Mouse (Mus musculus) thymus, postnatal 25 days (tissue): Measurements from ENCODE around the gene Cmtr1.
A peak's percentile ranks its signal among the peaks of the same experiment; 100 is the strongest.
"Not testable (repeated sequence)": the region's sequence is repeated elsewhere in the genome, so short reads cannot be mapped to it uniquely, and the experiment has no call there.

Experiments
- DNase-seq: peaks from one replicate; pipeline ENCODE4 v3.0.0; 2022

Cmtr1 gene

GRCm38 (mm10) chr17:29708783-29709182 is 48.4 kb downstream of the Cmtr1 start:
- DNase-seq: no peak

DNA sequence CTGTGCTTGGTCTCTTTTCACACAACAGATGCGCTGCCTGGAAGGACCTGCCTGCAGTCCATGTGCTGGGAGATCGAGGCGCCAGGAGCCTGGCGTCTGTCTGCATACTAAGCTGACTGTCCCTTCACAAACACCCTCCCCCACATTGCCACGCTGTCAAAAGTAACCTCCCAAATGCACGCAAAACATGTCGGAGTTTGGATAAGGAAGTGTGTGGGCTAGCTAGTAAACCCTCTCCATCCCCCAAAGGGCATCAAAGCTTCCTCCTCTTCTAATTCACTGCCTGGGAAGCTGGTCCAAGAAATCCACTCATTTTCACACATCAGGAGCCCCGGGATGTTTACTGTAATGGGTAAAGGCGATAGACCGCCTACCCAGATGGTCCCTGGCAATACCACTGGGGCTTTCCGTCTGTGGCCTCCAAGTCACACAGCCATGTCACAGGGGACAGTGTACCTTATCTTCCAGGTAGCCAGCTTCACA is 50.2 kb downstream of the Cmtr1 start:
- DNase-seq: no peak

GRCm38 (mm10) chr17:29711076-29711744 is 50.8 kb downstream of the Cmtr1 start:
- no peak for DNase-seq

- DNase-seq: no peak
Measured at GRCm38 (mm10) chr17:29711745-29712431, 51.5 kb downstream of the Cmtr1 start.

- DNase-seq: peak; percentile 29
Measured at GRCm38 (mm10) chr17:29712565-29712964, 52.2 kb downstream of the Cmtr1 start.

DNA sequence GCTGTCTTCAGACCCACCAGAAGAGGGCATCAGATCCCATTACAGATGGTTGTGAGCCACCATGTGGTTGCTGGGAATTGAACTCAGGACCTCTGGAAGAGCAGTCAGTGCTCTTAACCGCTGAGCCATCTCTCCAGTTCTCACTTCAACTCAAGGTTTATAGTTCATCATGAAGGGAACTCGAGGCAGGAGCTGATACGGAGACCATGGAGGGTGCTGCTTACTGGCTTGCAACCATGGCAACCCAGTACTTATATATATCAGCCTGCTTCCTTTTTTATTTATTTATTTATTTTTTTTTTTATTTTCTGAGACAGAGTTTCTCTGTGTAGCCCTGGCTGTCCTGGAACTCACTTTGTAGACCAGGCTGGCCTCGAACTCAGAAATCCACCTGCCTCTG is 53.3 kb downstream of the Cmtr1 start:
- not testable (repeated sequence) for DNase-seq

DNA sequence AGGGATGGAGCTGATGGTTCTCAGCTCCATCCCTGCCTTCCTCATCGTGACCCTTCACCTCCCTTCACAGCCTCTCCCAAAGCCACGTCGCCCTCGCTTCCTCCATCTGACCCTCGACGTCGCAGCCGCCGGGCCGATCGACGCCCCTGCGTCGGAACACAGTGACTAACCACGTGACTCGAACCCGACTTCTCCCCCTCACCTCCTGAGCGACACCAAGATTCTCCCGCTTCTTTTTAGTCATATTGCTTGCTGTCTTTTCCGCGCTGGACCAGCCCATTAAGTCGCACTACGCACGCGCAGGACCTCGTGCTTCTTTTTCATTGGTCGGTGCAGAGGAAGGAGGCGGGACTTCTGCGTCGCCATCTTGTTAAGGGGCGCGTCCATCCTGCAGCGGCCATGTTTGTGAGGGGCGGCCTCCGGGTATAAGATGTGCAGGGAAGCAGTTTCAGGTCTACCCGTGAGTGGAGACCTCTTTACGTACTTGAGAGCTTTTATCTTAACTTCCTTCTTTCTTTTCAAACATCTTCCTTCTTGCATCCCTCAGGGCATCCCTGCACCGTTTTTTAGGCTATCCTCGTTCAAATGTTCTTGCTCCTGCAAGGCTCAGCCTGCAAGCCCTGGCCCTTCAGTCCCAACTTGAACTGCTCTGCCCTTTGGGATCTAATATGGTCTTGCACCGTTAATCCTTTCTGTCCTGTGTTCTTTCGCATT is 56.5 kb downstream of the Cmtr1 start, which contains the start of gene Ccdc167:
Ccdc167 (minus strand) TSS at position 313 of the 714 bp plus-strand sequence.
- peak; percentile 98 for DNase-seq

- DNase-seq: no peak
Measured at GRCm38 (mm10) chr17:29718660-29719059, 58.3 kb downstream of the Cmtr1 start.

DNA sequence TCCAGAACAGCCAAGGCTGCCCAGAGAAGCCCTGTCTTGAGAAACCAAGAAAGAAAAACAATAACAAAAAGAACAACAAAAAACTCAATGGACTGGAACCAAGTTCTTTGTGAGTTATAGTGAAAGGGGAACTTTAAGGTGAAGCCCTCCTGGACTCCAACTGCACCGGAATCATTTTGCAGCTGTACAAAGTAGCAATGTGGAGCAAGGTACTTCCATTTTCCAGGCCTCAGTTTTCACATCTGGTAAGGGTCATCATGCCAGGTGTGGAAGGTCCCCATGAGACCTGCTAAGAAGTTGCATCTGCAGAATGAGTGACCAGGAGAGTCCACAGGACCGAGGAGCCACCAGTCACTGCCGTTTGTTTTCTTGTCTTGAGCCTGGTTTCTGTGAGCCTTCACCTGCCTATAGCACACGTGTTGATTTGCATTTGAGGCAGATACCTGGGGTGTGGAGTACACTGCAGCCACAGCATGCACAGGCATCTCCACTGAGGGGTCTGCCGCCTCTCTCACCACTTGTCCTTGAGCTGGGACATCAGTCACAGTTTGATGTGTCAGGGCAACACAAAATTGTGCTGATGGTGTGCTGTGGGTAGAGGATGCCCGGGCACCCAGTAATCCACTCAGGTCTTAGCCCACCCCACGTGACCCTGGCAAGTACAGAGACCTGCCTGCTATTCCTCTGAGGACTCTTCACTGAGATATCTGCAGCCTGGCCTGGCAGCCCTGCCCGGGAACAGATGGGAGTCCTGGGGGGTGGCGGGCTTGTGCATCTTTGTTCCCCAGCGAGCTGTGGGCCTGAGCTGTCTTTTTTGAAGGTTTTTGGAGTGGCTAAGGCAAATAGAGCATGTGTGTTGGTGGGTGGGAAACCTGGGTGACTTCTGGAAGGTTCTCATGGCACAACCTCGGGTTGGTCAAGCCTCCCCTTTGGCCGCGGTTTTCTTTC is 59.5 kb downstream of the Cmtr1 start:
- no peak for DNase-seq

DNA sequence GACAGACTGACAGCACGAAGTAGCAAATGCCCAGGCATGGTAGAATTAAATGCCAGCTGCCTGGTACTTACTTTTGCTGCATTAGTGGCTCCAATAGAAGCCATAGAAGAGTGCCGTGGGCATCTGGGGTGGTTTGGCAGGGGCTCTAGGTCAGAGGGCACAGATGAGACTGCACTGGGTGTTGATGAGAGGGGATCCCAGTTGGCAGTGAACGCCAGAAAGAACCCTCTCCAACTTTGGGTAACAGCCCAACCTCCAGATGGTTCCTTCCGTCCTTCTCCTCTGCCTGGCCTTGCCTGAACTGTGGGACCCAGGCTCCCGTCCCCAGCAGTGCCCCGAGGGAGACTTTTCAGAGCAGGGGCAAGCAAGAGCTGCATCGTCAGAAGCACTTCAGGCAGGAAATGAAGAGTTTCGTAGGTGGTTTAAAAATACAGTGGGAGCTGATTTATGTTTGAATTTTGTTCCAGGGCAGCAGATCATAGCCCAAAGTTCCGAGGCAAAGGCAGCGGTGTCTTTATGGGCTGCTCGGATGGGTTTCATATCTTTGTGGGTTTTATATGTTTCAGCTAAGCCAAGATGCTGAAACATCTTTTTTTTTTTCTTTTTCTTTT is 60.5 kb downstream of the Cmtr1 start:
- DNase-seq: no peak

DNA sequence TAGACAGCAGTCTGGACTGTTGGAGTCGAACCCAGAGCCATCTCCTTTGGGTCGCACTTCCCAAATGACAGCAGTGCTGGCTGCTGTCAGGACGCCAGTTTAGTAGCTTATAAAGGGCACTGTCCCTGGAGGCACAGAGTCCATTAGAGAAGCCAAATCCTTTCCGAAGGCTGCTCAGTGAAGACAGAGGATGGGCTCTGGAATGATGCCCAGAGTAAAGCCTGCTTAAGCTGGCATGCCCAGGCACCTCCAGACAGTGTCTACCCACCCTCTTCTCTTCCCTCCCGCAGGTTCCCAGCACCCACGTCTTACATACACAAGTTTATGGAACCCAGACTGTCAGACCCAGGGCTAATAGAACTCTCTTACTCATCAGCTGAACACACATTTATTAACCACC is 64.2 kb downstream of the Cmtr1 start:
- no peak for DNase-seq

DNA sequence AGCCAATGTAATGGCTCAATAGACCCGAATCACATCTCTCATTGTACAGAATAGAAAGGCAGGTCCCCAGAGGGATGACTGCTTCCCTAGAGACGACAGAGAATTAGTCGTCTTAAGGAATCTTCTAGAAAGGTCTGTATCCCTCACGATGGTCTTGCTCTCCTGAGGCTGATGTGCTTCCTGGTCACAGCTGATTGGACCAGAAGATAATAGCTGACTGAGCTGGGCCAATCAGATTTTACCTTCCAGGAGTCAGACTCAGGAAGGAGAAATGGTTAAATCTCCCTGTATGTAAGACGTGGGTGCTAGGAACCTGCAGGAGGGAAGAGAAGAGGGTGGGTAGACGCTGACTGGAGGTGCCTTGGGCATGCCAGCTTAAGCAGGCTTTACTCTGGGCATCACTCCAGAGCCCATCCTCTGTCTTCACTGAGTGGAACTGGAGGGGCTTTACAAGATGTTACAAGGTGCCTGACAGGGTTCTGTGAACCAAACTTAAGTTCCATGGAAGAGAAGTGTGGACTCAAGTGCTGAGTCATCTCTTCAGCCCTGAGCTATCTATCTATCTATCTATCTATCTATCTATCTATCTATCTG is 64.7 kb downstream of the Cmtr1 start:
- no peak for DNase-seq

GRCm38 (mm10) chr17:29728082-29728481 is 67.7 kb downstream of the Cmtr1 start:
- peak; percentile 52 for DNase-seq

- no peak for DNase-seq
Measured at GRCm38 (mm10) chr17:29730510-29731265, 70.3 kb downstream of the Cmtr1 start.

DNA sequence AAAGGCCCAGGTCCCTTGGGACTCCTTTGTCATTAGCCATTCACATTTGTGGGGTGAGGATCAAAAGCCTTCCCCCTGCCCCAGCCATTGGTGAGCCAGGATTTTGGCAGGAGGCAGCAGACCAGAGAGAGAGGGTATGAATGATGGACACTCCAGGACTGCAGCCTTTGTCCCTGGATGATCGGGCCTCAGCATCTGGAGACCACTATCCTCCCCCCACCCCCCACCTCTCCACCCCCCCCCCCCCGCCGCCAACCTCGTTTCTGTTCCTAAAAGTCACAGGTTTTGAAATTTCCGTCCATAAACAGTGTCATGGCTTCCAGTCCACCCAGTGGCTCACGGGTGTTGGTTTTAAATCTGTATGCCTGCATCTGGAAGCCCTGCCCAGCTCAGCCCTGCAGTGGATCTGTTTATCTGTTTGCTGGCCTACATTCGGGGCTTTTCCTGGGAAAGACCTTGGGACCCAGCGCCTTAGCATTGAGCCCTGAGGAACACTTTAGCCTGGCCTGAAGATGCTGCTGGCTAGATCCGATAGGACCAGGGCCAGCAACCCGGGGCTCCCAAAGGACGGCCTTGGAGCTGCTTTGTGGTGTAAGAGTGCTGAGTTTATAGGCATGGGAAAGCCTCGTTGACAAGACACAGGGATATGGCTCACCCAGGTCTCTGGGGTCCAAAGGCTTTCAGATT is 71.0 kb downstream of the Cmtr1 start:
- no peak for DNase-seq

- no peak for DNase-seq
Measured at GRCm38 (mm10) chr17:29731953-29732325, 71.5 kb downstream of the Cmtr1 start.

DNA sequence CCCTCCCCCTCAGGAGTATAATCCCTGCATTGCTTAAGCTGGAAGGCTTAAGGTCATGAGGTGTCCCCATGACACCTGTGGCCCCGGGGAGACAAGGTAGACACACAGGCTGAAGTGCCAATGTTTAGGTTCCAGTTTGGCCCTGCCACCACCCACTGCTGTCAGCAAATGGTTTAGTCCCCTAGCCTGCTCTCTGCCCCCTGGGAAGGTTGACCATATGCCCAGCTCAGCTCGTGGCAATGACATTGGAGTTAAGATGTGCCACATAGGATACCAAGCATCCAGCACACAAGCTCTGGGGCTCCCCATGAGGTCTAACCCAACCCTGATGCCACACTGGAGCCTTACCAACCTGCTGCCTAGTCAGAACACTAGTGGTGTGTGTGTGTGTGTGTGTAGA is 72.1 kb downstream of the Cmtr1 start:
- no peak for DNase-seq

GRCm38 (mm10) chr17:29736448-29737014 is 76.1 kb downstream of the Cmtr1 start:
- no peak for DNase-seq

- no peak for DNase-seq
Measured at GRCm38 (mm10) chr17:29737849-29738804, 77.7 kb downstream of the Cmtr1 start.
